Mouse (Mus musculus): ENCODE results near the gene Zfp983. TPM values are rescaled to one million over a fixed set of nuclear protein-coding genes. Genes with fewer than 3 reads are reported as not detected.

Zfp983 gene
- 0.28 and 0.31 TPM in 2 replicates for polyA plus RNA-seq (2012)

DNA sequence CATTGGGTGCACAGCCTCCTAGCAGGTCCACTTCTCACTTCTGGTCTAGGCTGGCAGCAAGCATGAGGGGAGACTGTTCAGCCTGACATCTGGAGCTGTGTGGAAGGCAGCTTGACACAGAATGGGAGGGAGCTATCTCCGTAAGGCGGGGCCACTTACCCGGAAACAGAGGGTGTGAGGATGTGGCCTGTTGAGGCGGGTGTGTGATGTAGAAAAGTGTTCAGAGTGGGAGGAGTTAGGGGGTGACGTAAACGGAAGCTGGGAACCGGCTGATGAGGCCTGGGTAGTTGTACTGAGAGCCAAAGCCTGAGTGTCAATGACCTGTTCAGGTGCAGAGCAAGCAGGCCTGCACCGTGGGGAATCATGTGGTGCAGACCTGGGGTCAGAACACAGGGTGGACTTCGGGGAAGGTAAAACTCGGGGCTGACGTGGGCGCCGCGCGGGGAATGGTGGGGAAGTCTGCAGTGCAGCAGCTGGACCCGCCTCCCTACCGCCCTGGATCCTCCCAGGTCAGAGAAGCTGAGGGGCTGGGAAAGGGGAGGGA lies at the start of gene Zfp983:
TSS of gene Zfp983 (plus strand) at position 261 of the 544 bp plus-strand sequence.

DNA sequence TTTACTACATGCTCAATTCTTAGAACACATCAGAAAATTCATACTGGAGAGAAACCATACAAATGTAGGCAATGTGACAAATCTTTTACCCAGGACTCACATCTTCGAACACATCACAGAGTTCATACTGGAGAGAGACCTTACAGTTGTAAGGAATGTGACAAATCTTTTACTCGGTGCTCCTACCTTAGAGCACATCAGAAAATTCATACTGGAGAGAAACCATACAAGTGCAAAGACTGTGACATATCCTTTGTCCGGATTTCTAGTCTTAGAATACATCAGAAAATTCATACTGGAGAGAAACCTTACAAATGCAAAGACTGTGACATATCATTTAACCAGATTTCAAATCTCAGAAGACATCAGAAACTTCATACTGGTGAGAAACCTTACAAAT lies 41.1 kb downstream of the Zfp983 start, which contains the start of gene Gm10226:
TSS of gene Gm10226 (plus strand) at position 301 of the 400 bp plus-strand sequence.

GRCm38 (mm10) chr17:21707343-21707996 lies 57.0 kb downstream of the Zfp983 start, which contains the start of gene Zfp760:
Zfp760 (plus strand) TSS chr17:21707741.

Other genes starting within 250 kb of the Zfp983 start
- 0.14 and 0.28 TPM in 2 replicates for gene Zfp54, start 227.4 kb upstream of the Zfp983 start, polyA plus RNA-seq (2012)
- 0.84 and 0.86 TPM in 2 replicates for gene Zfp51, start 200.2 kb upstream of the Zfp983 start, polyA plus RNA-seq (2012)
- gene Zfp53, start 161.6 kb upstream of the Zfp983 start, polyA plus RNA-seq (2012), result 4.2 TPM in 2 replicates
- 2.5 and 2.9 TPM in 2 replicates for gene Zfp52, start 115.1 kb upstream of the Zfp983 start, polyA plus RNA-seq (2012)
- gene Zfp948, start 83.6 kb upstream of the Zfp983 start, polyA plus RNA-seq (2012), result 0.18 and 0.23 TPM in 2 replicates
- gene Gm10226, start 41.2 kb downstream of the Zfp983 start, polyA plus RNA-seq (2012), result 0.68 TPM in 1 of 2 replicates, not detected in the other
- 0.14 and 0.21 TPM in 2 replicates for gene Zfp760, start 57.1 kb downstream of the Zfp983 start, polyA plus RNA-seq (2012)
- 1.0 and 2.9 TPM in 2 replicates for gene Zfp229, start 80.2 kb downstream of the Zfp983 start, polyA plus RNA-seq (2012)
- gene Zfp820, start 195.1 kb downstream of the Zfp983 start, polyA plus RNA-seq (2012), result 0.29 and 0.50 TPM in 2 replicates

All from megakaryocyte-erythroid progenitor cell, adult 5 weeks (primary cell).